ENCODE assay signal across 22 mouse cellular contexts in genomic region chr7:113263990-113264389, GRCm38 (mm10). TPM values are rescaled to one million over a fixed set of nuclear protein-coding genes. Genes with fewer than 3 reads are reported as not detected.
DNase-seq lines count a peak whose midpoint lies in the region; ATAC-seq and TF ChIP-seq lines count a peak whose summit lies in the region.
"Had no signal": no experiment of that assay in that cellular context is flagged by ENCODE, and none has a peak within 500 bp of the region (broad histone marks: within the 10 kb centered on the region; RNA-seq: fewer than 3 reads in every experiment).

No protein-coding gene starts in this region.

- H3K27me3 ChIP-seq in liver, embryonic 14.5 days (ENCODE audit: control insufficient read depth, insufficient read depth, low read length): no peaks in the 10 kb centered on the region
- H3K27me3 ChIP-seq in ES-Bruce4 (ENCODE audit: control insufficient read depth, insufficient read depth, low read length, poor library complexity, severe bottlenecking) (no peaks in the 10 kb centered on the region), G1E (ENCODE audit: insufficient read depth, low read length) (no peaks in the 10 kb centered on the region)
- no peaks in the 10 kb centered on the region for H3K27me3 ChIP-seq in small intestine, adult 2 months (ENCODE audit: control insufficient read depth, insufficient read depth, low read length)
- H3K27me3 ChIP-seq: forebrain, embryonic 13.5 days; heart, embryonic 12.5 days; hindbrain, embryonic 12.5 days had no signal

- TF ChIP-seq EP300 in liver, embryonic 14.5 days (IDR thresholded peaks at IDR 0.05; ENCODE audit: low read depth): no peak
- peak; percentile 96 for TF ChIP-seq EP300 in ES-Bruce4 (IDR thresholded peaks at IDR 0.05; ENCODE audit: insufficient read depth, low read depth, low read length)

- no peak for DNase-seq in liver, embryonic 14.5 days (ENCODE audit: low read depth in 3 of 3, low spot score in 3 of 3)
- DNase-seq in liver (no peak), G1E (ENCODE audit: low spot score) (no peak)
- no peak for DNase-seq in right cerebral cortex, postnatal 25 days
- no peak for DNase-seq in lung, postnatal 36 days
- DNase-seq: adrenal gland, adult 2 months; adrenal gland, postnatal 25 days; B cell, adult 2 months; cerebellum, adult 18-20 months; cerebellum, adult 9-11 months; cerebellum, postnatal 36 days; forebrain, postnatal 0 days; gastrocnemius, postnatal 14 days; heart, adult 2 months; heart, postnatal 36 days had no signal

- H3K36me3 ChIP-seq in liver, embryonic 14.5 days (replicated peaks; ENCODE audit: control insufficient read depth, insufficient read depth, low read depth): no peaks in the 10 kb centered on the region
- H3K36me3 ChIP-seq in ES-Bruce4 (ENCODE audit: control insufficient read depth, insufficient read depth, low read length, poor library complexity, severe bottlenecking): no peaks in the 10 kb centered on the region
- H3K36me3 ChIP-seq in G1E (replicated peaks): peaks cover 9% of the 10 kb centered on the region
- H3K36me3 ChIP-seq in small intestine, adult 2 months (ENCODE audit: control insufficient read depth, insufficient read depth, low read length): no peaks in the 10 kb centered on the region
- H3K36me3 ChIP-seq: heart, embryonic 12.5 days; hindbrain, embryonic 12.5 days had no signal

- TF ChIP-seq POLR2A in ES-Bruce4 (IDR thresholded peaks at IDR 0.05; ENCODE audit: insufficient read depth, low read length): no peak
- no peak for TF ChIP-seq POLR2A in small intestine, adult 2 months (IDR thresholded peaks at IDR 0.05; ENCODE audit: low read depth, low read length)

- no peak overlapping the region for H3K4me3 ChIP-seq in liver, embryonic 14.5 days (ENCODE audit: insufficient read depth in 1 of 2, low read depth in 2 of 2, low read length in 2 of 2)
- H3K4me3 ChIP-seq in ES-Bruce4 (ENCODE audit: low read depth, low read length) (peak overlapping the region; percentile 13; the same call in 1 of the 2 replicates), G1E (ENCODE audit: low read depth, low read length) (peak overlapping the region; percentile 47; the same call in 1 of the 2 replicates)
- no peak overlapping the region for H3K4me3 ChIP-seq in small intestine, adult 2 months (ENCODE audit: low read depth, low read length)
- H3K4me3 ChIP-seq: forebrain, embryonic 13.5 days; heart, adult 2 months; heart, embryonic 12.5 days; hindbrain, embryonic 12.5 days had no signal

- no peak overlapping the region for H3K4me2 ChIP-seq in liver, embryonic 14.5 days (ENCODE audit: low read depth)
- H3K4me2 ChIP-seq: forebrain, embryonic 13.5 days; heart, embryonic 12.5 days; hindbrain, embryonic 12.5 days had no signal

- 44% methylated on average over 1 of the region's 1 CpGs for WGBS in liver, embryonic 14.5 days (ENCODE audit: insufficient replicate concordance)
- 74% methylated on average over 1 of the region's 1 CpGs for WGBS in small intestine, adult 2 months

- H3K9ac ChIP-seq in liver, embryonic 14.5 days (replicated peaks): no peak overlapping the region
- H3K9ac ChIP-seq in ES-Bruce4 (ENCODE audit: low read depth, poor library complexity, severe bottlenecking): peak overlapping the region; percentile 34
- H3K9ac ChIP-seq: forebrain, embryonic 13.5 days; forebrain, postnatal 0 days; heart, embryonic 12.5 days; hindbrain, embryonic 12.5 days had no signal

- no peaks in the 10 kb centered on the region for H3K9me3 ChIP-seq in liver, embryonic 14.5 days (ENCODE audit: control insufficient read depth, low read length)
- no peaks in the 10 kb centered on the region for H3K9me3 ChIP-seq in ES-Bruce4 (replicated peaks; ENCODE audit: control insufficient read depth, insufficient read depth, low read length, poor library complexity, severe bottlenecking)
- no peaks in the 10 kb centered on the region for H3K9me3 ChIP-seq in G1E (replicated peaks)
- H3K9me3 ChIP-seq: forebrain, embryonic 13.5 days; heart, embryonic 12.5 days; hindbrain, embryonic 12.5 days had no signal

- H3K4me1 ChIP-seq in liver, embryonic 14.5 days (replicated peaks; ENCODE audit: control insufficient read depth in 2 of 2, insufficient read depth in 2 of 2, low read length in 1 of 2): peaks cover 0 to 4% of the 10 kb centered on the region in 2 experiments; a peak in 2 of 4 replicates
- H3K4me1 ChIP-seq in ES-Bruce4 (ENCODE audit: control insufficient read depth, insufficient read depth, low read length) (peaks cover 11% of the 10 kb centered on the region), G1E (ENCODE audit: insufficient read depth, low read depth, low read length) (peaks cover 80% of the 10 kb centered on the region)
- peaks cover 23% of the 10 kb centered on the region for H3K4me1 ChIP-seq in small intestine, adult 2 months (ENCODE audit: control insufficient read depth, insufficient read depth, insufficient read length, low read length)

- no peak overlapping the region for H3K27ac ChIP-seq in liver, embryonic 14.5 days
- peak overlapping the region; percentile 99 for H3K27ac ChIP-seq in ES-Bruce4 (ENCODE audit: insufficient read depth, low read length)
- peak overlapping the region; percentile 39; the same call in 1 of the 2 replicates for H3K27ac ChIP-seq in small intestine, adult 2 months (ENCODE audit: insufficient read depth, low read depth, low read length)
- H3K27ac ChIP-seq: forebrain, embryonic 13.5 days; heart, adult 2 months; hindbrain, embryonic 12.5 days; hindbrain, postnatal 0 days had no signal

- TF ChIP-seq CTCF in liver, embryonic 14.5 days (IDR thresholded peaks at IDR 0.05; ENCODE audit: low read depth): 0 out of 2 replicates have a peak, but pooled peaks have one; percentile 1
- no peak for TF ChIP-seq CTCF in ES-Bruce4 (IDR thresholded peaks at IDR 0.05; ENCODE audit: low read depth, low read length)
- TF ChIP-seq CTCF in G1E (IDR thresholded peaks at IDR 0.05; ENCODE audit: low read depth, low read length): no peak
- no peak for TF ChIP-seq CTCF in small intestine, adult 2 months (IDR thresholded peaks at IDR 0.05; ENCODE audit: extremely low read depth, insufficient read length, insufficient replicate concordance, low read depth, low read length)

- ATAC-seq in liver, embryonic 14.5 days (ENCODE audit: insufficient read depth): no peak
- 0 out of 2 replicates have a peak, but pooled peaks have one; percentile 10 for ATAC-seq in G1E (ENCODE audit: extremely low read depth, insufficient number of reproducible peaks, low FRiP score, poor library complexity, severe bottlenecking)
- ATAC-seq: CD4-positive, CD25-positive, alpha-beta regulatory T cell, adult 4 months; forebrain, embryonic 13.5 days; forebrain, postnatal 0 days; hindbrain, postnatal 0 days had no signal

RNA-seq across cellular contexts. Expression of gene Arntl, which starts 56.7 kb away (rescaled TPM):
- polyA plus RNA-seq in liver, embryonic 14.5 days (2012; rRNA removed): 2.8 and 4.1 TPM in 2 replicates
- 4.6 and 5.1 TPM in 2 replicates for polyA plus RNA-seq in liver, embryonic 14.5 days (2014; fragmentation: Nextera tagmentation; extraction: Ambion mirVana)
- polyA plus RNA-seq in ES-Bruce4 (2011; ENCODE audit: insufficient read depth, insufficient read length, low read depth, missing spikeins) (13.3 and 13.8 TPM in 2 replicates), G1E (2012) (3.0 and 4.6 TPM in 2 replicates)
- total RNA-seq in G1E (2014; fragmentation: Nextera tagmentation) (29.2 and 29.9 TPM in 2 replicates), G1E (2017) (22.0 and 23.8 TPM in 2 replicates)
- polyA plus RNA-seq in small intestine, adult 2 months (2012; rRNA removed): 4.2 and 11.0 TPM in 2 replicates

Comparison
In these comparisons a context has a peak if more than half of its experiments do, and no peak if none do; other contexts are left out.
1. H3K4me3 ChIP-seq: peak in ES-Bruce4 (single experiment) and G1E (single experiment); none in liver, embryonic 14.5 days (0 of 2) and small intestine, adult 2 months (single experiment).